Mouse (Mus musculus) mature B cell (primary cell): ENCODE results near the gene Zbtb17.

ENCODE experiments used
- in situ Hi-C: fragments of 300-500 bp; cut with MboI; formaldehyde crosslinking; loops from 2 replicates; pipeline ENCODE4 v1.14.3; 2019

The Zbtb17 gene

GRCm38 (mm10) chr4:141459766-141460165 is 15.3 kb downstream of the Zbtb17 start:
- in situ Hi-C loops: no loop called here

GRCm38 (mm10) chr4:141460481-141460880 is 16.0 kb downstream of the Zbtb17 start:
- in situ Hi-C loops: no loop called here

- in situ Hi-C loops: no loop called here
These were observed 16.6 kb downstream of the Zbtb17 start for GRCm38 (mm10) chr4:141461088-141461487.

- in situ Hi-C loops: no loop called here
These were observed 17.1 kb downstream of the Zbtb17 start for GRCm38 (mm10) chr4:141461576-141461975.

GRCm38 (mm10) chr4:141463472-141463871 is 19.0 kb downstream of the Zbtb17 start:
- in situ Hi-C loops: no loop called here

GRCm38 (mm10) chr4:141464722-141465121 is 20.3 kb downstream of the Zbtb17 start:
- in situ Hi-C loops: no loop called here

GRCm38 (mm10) chr4:141465512-141466288 is 21.2 kb downstream of the Zbtb17 start:
- in situ Hi-C loops: no loop called here

GRCm38 (mm10) chr4:141466289-141466795 is 21.9 kb downstream of the Zbtb17 start:
- in situ Hi-C loops: no loop called here

- in situ Hi-C loops: no loop called here
These were observed 22.6 kb downstream of the Zbtb17 start for GRCm38 (mm10) chr4:141466844-141467580.

- in situ Hi-C loops: no loop called here
These were observed 23.1 kb downstream of the Zbtb17 start for GRCm38 (mm10) chr4:141467581-141467927.

- in situ Hi-C loops: no loop called here
These were observed 24.1 kb downstream of the Zbtb17 start for GRCm38 (mm10) chr4:141468576-141468975.

GRCm38 (mm10) chr4:141469343-141469742 is 24.9 kb downstream of the Zbtb17 start:
- in situ Hi-C loops: no loop called here

- in situ Hi-C loops: no loop called here
These were observed 27.0 kb downstream of the Zbtb17 start for GRCm38 (mm10) chr4:141471491-141471890.

- in situ Hi-C loops: no loop called here
These were observed 28.3 kb downstream of the Zbtb17 start for GRCm38 (mm10) chr4:141472641-141473321.

- in situ Hi-C loops: no loop called here
These were observed 30.0 kb downstream of the Zbtb17 start for GRCm38 (mm10) chr4:141474431-141474830.

GRCm38 (mm10) chr4:141477681-141478102 is 33.2 kb downstream of the Zbtb17 start:
- in situ Hi-C loops: no loop called here

- in situ Hi-C loops: no loop called here
These were observed 33.8 kb downstream of the Zbtb17 start for GRCm38 (mm10) chr4:141478225-141478624.

GRCm38 (mm10) chr4:141478794-141479193 is 34.3 kb downstream of the Zbtb17 start:
- in situ Hi-C loops: no loop called here

- in situ Hi-C loops: no loop called here
These were observed 35.0 kb downstream of the Zbtb17 start for GRCm38 (mm10) chr4:141479411-141479810.

- in situ Hi-C loops: no loop called here
These were observed 39.6 kb downstream of the Zbtb17 start for GRCm38 (mm10) chr4:141484071-141484470.

GRCm38 (mm10) chr4:141487581-141487980 is 43.1 kb downstream of the Zbtb17 start:
- in situ Hi-C loops: no loop called here

GRCm38 (mm10) chr4:141488670-141489069 is 44.2 kb downstream of the Zbtb17 start:
- in situ Hi-C loops: no loop called here
